Mouse (Mus musculus): ENCODE data around the gene Slc16a11. TPM values are rescaled to one million over a fixed set of nuclear protein-coding genes. Genes with fewer than 3 reads are reported as not detected.

Gene Slc16a11
- polyA plus RNA-seq, 1 experiment from 2014 or later, result 3.3 TPM

DNA sequence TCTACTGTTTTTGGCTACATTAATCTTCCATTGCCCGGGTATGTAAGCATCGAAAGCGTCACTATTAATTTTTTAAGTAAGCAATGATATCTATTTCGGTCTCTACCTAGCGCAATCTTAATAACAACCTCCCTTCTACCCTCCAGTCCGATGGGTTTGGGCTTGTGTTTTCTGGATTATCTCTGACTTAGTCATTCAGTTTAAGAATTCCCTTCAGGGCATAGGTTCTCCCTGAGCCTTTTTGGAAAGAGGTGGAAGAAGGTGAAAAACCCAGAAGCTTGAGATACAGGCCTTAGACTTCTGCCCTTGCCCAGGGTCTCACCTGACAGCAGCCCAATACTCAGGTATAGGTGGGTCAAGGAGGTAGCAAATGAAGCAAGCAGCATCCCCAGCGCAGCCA, 7.3 kb downstream of the Slc16a11 start:
- no peak for ATAC-seq (ENCODE audit: low FRiP score, low read depth)
- H3K9me3 ChIP-seq, result no peaks in the 10 kb centered on the region
- H3K9ac ChIP-seq, result peak overlapping the region; percentile 77
- no peak overlapping the region for H3K27ac ChIP-seq
- peak overlapping the region; percentile 56 for H3K4me3 ChIP-seq
- H3K4me1 ChIP-seq, result peaks cover 44% of the 10 kb centered on the region
- H3K4me2 ChIP-seq (replicated peaks), result peak overlapping the region; percentile 88
- H3K27me3 ChIP-seq (replicated peaks), result peaks cover 40% of the 10 kb centered on the region
- WGBS, result 56% methylated on average over 7 of the region's 7 CpGs
- peaks cover 15% of the 10 kb centered on the region for H3K36me3 ChIP-seq

DNA sequence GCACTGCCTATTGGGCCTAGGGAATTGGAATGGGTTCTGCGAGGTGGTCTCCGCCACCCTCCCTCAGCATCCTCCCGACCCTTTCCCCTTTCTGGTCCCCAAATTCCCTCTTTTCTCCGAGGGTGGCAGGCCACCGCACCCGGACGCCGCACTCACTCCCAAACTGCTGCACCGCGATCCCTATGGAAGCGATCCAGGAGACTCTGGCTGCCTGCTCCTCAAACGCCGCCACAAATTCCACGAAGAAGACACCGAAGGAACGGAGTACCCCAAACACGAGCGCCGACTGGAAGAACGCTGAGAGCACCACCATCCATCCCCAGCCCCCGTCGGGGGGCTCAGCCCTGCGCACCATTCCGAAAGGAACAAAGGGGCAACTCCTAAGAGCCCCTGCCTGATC, 7.8 kb downstream of the Slc16a11 start:
- Histone ChIP-seq H3K4me3 (peak overlapping the region; percentile 56), H3K27ac (peak overlapping the region; percentile 57; the same call in 1 of the 2 replicates), H3K4me2 (replicated peaks) (peak overlapping the region; percentile 88), H3K9me3 (no peaks in the 10 kb centered on the region), H3K9ac (peak overlapping the region; percentile 77), H3K4me1 (peaks cover 39% of the 10 kb centered on the region), H3K36me3 (peaks cover 15% of the 10 kb centered on the region), H3K27me3 (replicated peaks) (peaks cover 40% of the 10 kb centered on the region)
- under 1% methylated on average over 24 of the region's 24 CpGs for WGBS
- no peak for ATAC-seq (ENCODE audit: low FRiP score, low read depth)

DNA sequence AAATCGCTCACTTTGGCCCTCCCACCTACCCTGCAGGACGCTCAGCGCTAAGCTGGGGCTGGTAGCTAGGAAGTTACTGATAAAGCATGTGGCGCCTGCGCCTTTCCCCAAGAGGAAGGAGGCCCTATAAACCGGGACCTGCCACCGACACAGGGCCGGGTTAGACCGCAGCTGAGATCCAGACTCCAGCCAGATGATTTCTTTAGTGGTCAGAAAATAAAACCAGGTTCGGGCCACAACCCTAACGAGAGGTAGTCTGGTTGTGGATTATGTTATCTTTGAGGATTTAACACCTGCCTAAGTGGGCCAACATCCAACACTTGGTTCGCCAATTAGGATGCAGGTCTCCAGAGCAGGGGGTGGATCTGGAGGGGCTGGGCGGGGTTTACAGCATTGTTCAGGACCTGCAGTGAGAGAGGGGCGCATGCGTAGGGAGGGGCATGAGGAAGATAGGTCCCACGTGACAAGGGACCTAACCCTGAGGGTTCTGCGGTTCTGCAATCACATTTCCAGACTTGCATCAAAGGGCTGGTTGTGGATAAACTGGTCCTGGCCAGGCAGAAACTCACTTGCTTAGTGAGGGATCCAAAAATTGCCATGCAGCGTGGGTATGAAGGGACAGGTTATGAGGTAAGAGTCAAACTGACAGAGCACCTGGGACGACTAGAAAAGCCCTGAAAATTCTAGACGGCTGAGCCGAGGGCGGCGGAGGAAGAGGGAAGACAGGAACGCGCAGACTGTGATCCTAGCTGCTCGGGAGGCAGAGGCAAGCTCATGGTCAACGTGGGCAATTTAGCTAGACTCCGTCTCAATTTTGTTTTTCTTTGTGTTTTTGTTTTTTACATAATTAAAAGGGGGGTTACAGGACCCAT, 8.4 kb downstream of the Slc16a11 start, which contains the start of gene Slc16a13:
TSS of gene Slc16a13 (minus strand) at position 334 of the 872 bp plus-strand sequence.
- peak; percentile 96 for ATAC-seq (ENCODE audit: low FRiP score, low read depth)
- peaks cover 40% of the 10 kb centered on the region for H3K27me3 ChIP-seq (replicated peaks)
- no peaks in the 10 kb centered on the region for H3K9me3 ChIP-seq
- peaks cover 12% of the 10 kb centered on the region for H3K36me3 ChIP-seq
- peak within 1 kb of the TSS; percentile 68 for H3K27ac ChIP-seq
- H3K4me3 ChIP-seq, result peak within 1 kb of the TSS; percentile 56
- under 1% methylated on average over 28 of the region's 28 CpGs for WGBS
- peak within 1 kb of the TSS; percentile 88 for H3K4me2 ChIP-seq (replicated peaks)
- H3K9ac ChIP-seq, result peak within 1 kb of the TSS; percentile 77
- peaks cover 36% of the 10 kb centered on the region for H3K4me1 ChIP-seq

DNA sequence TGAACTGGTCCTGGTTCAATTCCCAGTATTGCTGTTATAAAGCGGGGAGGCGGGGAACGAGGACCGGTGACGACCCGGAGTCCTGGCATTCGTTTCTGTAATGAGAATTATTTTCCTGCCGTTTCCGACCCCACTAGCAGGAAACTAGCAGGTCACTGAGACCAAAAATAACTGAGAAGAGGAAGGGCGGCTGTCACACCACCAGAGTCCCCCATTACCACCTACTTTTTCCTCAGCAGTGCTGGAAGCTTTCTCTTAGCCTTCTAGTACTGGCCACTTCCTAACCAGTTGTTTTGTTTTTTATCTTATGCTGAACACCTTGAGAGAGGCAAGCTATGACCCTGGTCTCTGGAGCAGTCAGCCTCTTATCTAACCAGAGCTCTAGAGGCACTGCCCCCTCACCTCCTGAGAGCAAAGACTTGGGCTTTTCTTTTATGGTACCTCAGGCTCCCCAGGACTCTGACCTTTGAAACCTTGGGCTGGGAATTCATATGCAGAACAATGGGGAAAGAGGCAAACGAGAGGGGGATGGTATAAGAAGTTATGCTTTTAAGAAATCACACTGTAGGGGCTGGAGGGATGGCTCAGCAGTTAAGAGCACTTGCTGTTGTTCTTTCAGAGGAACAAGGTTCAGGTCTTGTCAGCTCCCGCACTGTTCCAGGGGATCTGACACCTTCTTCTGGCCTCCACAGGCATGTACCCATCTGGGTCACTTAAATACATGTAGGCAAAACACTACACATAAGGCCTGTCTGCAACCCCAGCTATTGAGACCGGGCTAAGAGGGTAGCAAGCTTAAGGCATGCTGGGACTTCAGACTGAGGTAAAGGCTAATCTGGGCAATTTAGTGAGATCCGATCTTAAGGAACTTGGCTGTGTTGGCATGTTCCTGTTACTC, 9.3 kb downstream of the Slc16a11 start:
- ATAC-seq (ENCODE audit: low FRiP score, low read depth), result no peak
- WGBS, result 6% methylated on average over 14 of the region's 14 CpGs
- H3K9me3 ChIP-seq, result no peaks in the 10 kb centered on the region
- peaks cover 10% of the 10 kb centered on the region for H3K36me3 ChIP-seq
- H3K4me1 ChIP-seq, result peaks cover 44% of the 10 kb centered on the region
- peaks cover 40% of the 10 kb centered on the region for H3K27me3 ChIP-seq (replicated peaks)
- peak overlapping the region; percentile 88 for H3K4me2 ChIP-seq (replicated peaks)
- peak overlapping the region; percentile 77 for H3K9ac ChIP-seq
- H3K4me3 ChIP-seq, result peak overlapping the region; percentile 56
- H3K27ac ChIP-seq, result no peak overlapping the region

DNA sequence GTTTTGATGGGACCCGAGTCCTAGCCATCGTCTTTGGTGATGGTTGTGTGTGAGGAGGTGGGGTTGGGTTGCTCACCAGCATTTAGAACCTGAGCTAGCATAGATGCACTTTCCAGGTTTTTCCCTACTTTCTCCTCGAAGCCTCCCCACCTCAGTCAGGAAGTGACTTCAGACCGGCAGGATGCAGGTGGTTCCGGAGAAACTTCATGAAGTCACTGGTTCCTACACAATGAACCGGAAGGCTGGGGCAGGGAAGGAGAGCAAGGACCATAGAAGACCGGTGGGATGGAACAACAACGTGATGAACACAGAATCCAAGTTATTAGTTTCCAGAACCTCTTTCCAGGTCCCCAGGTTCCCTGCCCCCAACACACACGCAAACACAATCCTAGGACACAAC, 11.2 kb downstream of the Slc16a11 start:
- Histone ChIP-seq H3K36me3 (no peaks in the 10 kb centered on the region; the same call in 1 of the 2 replicates), H3K9me3 (no peaks in the 10 kb centered on the region), H3K4me1 (peaks cover 45% of the 10 kb centered on the region), H3K9ac (no peak overlapping the region), H3K4me2 (replicated peaks) (no peak overlapping the region), H3K27me3 (replicated peaks) (peaks cover 49% of the 10 kb centered on the region), H3K27ac (no peak overlapping the region), H3K4me3 (no peak overlapping the region)
- 83% methylated on average over 9 of the region's 9 CpGs for WGBS
- ATAC-seq (ENCODE audit: low FRiP score, low read depth), result no peak

DNA sequence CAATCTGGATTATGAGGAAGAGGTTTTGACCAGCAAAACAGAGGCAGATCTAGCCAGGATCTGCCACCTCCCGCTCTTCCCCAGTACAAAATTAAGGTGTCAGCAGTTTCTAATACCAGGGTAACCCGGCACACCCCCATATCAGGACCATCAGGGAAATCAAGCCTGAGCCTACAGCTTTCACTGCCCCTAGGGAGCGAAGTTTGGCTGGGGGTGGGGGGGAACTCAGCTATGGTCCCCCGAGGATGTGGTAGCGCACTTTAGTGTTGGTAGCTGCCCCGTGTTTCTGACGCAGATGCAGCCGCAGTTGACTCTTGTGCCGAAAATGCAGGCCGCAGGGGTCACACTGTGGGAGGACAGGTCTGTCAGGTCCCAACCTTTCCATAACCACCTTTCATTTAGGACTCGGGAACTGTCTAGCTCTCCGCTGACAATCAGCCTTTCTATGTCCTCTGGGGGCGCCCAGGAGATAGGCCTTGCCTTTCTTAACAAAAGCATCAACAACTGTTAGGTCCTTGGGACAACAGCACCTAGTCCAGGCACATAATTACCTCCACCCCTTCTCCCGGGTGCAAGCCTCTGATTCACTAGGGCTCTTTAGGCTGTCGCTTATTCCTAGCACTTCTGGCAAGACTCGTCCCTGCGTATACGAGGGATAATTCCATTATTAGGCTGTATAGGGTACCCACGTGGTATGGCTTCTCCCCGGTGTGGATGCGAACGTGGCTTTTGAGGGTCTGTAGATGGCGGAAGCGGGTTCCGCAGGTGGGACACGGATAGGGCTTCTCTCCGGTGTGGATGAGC, 13.4 kb downstream of the Slc16a11 start:
- no peak for ATAC-seq (ENCODE audit: low FRiP score, low read depth)
- Histone ChIP-seq H3K36me3 (no peaks in the 10 kb centered on the region; the same call in 1 of the 2 replicates), H3K4me1 (peaks cover 39% of the 10 kb centered on the region), H3K9ac (no peak overlapping the region), H3K27ac (no peak overlapping the region), H3K27me3 (replicated peaks) (peaks cover 62% of the 10 kb centered on the region), H3K4me2 (replicated peaks) (peak overlapping the region; percentile 54), H3K9me3 (no peaks in the 10 kb centered on the region), H3K4me3 (no peak overlapping the region; the same call in 1 of the 2 replicates)
- whole genome bisulfite sequencing, result 18% methylated on average over 27 of the region's 27 CpGs

DNA sequence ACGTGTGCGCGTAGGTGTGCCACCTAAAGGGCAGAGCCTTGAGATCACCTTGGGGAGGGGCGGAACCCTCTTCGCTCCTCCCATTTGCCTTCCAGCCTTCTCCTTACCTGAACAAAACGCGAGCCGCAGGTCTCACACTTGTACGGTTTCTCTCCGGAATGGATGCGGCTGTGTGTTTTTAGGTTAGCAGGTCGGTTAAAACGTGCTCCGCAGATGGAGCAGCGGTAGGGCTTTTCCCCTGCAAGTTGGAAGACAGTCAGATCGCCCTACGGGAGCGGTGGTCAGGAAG, 14.0 kb downstream of the Slc16a11 start:
- Histone ChIP-seq H3K4me2 (replicated peaks) (peak overlapping the region; percentile 54), H3K9ac (0 out of 2 replicates have a peak overlapping the region, but pooled peaks have one; percentile 26), H3K4me1 (peaks cover 37% of the 10 kb centered on the region), H3K9me3 (no peaks in the 10 kb centered on the region), H3K4me3 (peak overlapping the region; percentile 9; the same call in 1 of the 2 replicates), H3K36me3 (no peaks in the 10 kb centered on the region; the same call in 1 of the 2 replicates), H3K27me3 (replicated peaks) (peaks cover 62% of the 10 kb centered on the region), H3K27ac (no peak overlapping the region)
- 5% methylated on average over 18 of the region's 18 CpGs for WGBS
- no peak for ATAC-seq (ENCODE audit: low FRiP score, low read depth)

DNA sequence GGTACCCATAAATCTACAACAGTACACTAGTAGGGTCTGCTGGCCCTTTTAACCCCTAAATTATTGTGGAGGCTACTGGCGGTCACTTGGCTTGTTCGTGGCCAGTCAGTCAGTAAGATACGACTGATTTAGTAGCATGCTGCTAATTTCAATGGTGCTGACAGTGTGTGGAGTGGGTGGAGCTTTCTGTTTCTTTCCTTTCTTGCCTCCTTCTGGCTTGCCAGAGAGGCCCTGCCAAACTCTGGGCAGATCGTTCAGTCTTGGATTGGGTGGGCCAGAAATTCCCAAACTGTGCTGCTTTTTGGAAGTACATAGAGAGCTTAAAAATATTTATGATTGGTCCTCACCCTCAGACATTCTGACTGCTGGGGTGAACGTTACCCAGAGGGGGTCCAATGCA, 14.6 kb downstream of the Slc16a11 start:
- no peak for ATAC-seq (ENCODE audit: low FRiP score, low read depth)
- Histone ChIP-seq H3K27ac (no peak overlapping the region), H3K4me1 (peaks cover 31% of the 10 kb centered on the region), H3K4me2 (replicated peaks) (peak overlapping the region; percentile 54), H3K9ac (peak overlapping the region; percentile 26; the same call in 1 of the 2 replicates), H3K4me3 (no peak overlapping the region), H3K36me3 (no peaks in the 10 kb centered on the region; the same call in 1 of the 2 replicates), H3K9me3 (no peaks in the 10 kb centered on the region), H3K27me3 (replicated peaks) (peaks cover 62% of the 10 kb centered on the region)
- 23% methylated on average over 5 of the region's 5 CpGs for WGBS

DNA sequence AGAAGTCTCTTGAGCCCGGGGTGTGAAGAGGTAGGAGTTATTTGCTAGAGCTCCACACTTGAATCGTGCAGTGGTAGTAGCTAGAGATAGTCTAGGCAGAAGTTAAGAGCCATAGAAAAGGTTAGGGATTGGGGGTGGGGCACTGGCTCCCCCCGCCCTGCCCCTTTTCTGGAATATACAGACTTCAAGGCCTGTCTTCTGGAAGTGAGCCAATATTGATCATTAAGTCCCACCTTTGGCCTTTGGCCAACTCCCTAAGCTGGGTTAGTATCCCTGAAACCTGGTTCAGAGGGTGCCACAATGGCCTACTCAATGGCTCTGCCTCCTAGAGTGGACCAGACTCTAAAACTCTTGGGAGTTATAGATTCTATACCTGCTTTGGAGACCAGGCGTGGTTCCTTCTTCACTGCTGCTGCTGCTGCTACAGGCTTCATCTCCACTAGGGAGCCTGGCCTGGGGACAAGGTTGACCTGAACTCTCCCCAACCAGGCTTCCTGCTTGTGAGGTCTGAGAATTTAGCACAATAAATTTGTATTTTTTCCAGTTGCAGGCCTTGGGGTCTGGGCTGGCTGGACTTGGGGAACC, 15.2 kb downstream of the Slc16a11 start:
- Histone ChIP-seq H3K4me3 (no peak overlapping the region), H3K36me3 (no peaks in the 10 kb centered on the region; the same call in 1 of the 2 replicates), H3K4me1 (peaks cover 34% of the 10 kb centered on the region), H3K9me3 (no peaks in the 10 kb centered on the region), H3K4me2 (replicated peaks) (peak overlapping the region; percentile 54), H3K27me3 (replicated peaks) (peaks cover 62% of the 10 kb centered on the region), H3K9ac (no peak overlapping the region; the same call in 1 of the 2 replicates), H3K27ac (no peak overlapping the region)
- 85% methylated on average over 4 of the region's 4 CpGs for WGBS
- no peak for ATAC-seq (ENCODE audit: low FRiP score, low read depth)

DNA sequence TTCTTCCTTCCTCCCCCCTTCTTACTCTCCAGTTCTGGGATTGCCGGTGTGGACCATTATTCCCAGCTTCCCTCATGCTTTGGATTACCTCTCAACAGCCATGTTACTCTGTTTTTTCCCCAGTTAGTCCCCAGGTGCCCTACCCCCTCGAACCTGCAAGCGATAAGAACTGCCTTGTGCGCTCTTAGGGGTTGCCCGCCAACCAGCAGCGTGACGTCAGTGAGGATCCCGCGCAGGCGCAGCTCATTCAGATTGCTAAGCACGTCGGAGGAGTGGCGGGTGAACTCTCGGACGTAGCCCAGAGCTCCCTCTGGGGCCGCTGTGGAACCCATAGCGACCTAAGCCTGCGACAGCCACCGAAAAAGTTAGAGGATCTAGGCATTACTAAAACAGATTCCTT, 16.3 kb downstream of the Slc16a11 start:
- ATAC-seq (ENCODE audit: low FRiP score, low read depth), result no peak
- Histone ChIP-seq H3K4me3 (peak overlapping the region; percentile 21), H3K27me3 (replicated peaks) (peaks cover 62% of the 10 kb centered on the region), H3K9me3 (no peaks in the 10 kb centered on the region), H3K36me3 (no peaks in the 10 kb centered on the region; the same call in 1 of the 2 replicates), H3K27ac (no peak overlapping the region), H3K4me2 (replicated peaks) (peak overlapping the region; percentile 54), H3K9ac (0 out of 2 replicates have a peak overlapping the region, but pooled peaks have one; percentile 13), H3K4me1 (peaks cover 37% of the 10 kb centered on the region)
- 0% methylated on average over 19 of the region's 19 CpGs for whole genome bisulfite sequencing
